Mouse (Mus musculus) cerebellum, postnatal 25 days (tissue): ENCODE results near the gene Ttk.

Experiments
- DNase-seq, 2 experiments: peaks; one replicate each; pipeline ENCODE4 v3.0.0; 2021; ENCODE audit warnings: mixed read lengths in 2 of 2

Ttk gene

GRCm38 (mm10) chr9:83902086-83902485, 67.6 kb downstream of the Ttk start:
- no peak for DNase-seq

- DNase-seq: no peak
These were observed 71.3 kb downstream of the Ttk start for GRCm38 (mm10) chr9:83905820-83906219.

- DNase-seq: no peak
These were observed 72.5 kb downstream of the Ttk start for GRCm38 (mm10) chr9:83907017-83907416.

- no peak for DNase-seq
These were observed 75.3 kb downstream of the Ttk start for GRCm38 (mm10) chr9:83909836-83910235.

- no peak for DNase-seq
These were observed 76.4 kb downstream of the Ttk start for GRCm38 (mm10) chr9:83910926-83911325.
